In genomic region chr10:128805092-128806000, GRCm38 (mm10) we compare ENCODE assay signal across 8 mouse cellular contexts. TPM values are rescaled to one million over a fixed set of nuclear protein-coding genes. Genes with fewer than 3 reads are reported as not detected.
A peak's percentile ranks its signal among the peaks of the same experiment; 100 is the strongest.
DNase-seq lines count a peak whose midpoint lies in the region; ATAC-seq and TF ChIP-seq lines count a peak whose summit lies in the region.

No protein-coding gene starts in this region.

- no peaks in the 10 kb centered on the region for H3K9me3 ChIP-seq in embryonic facial prominence, embryonic 15.5 days (replicated peaks)
- no peaks in the 10 kb centered on the region for H3K9me3 ChIP-seq in kidney, embryonic 14.5 days (ENCODE audit: control insufficient read depth, low read length)

- peak overlapping the region; percentile 72 for H3K9ac ChIP-seq in embryonic facial prominence, embryonic 15.5 days
- peak overlapping the region; percentile 83 for H3K9ac ChIP-seq in kidney, embryonic 14.5 days (ENCODE audit: low read depth, low read length)

- peaks cover 4% of the 10 kb centered on the region; the same call in 1 of the 2 replicates for H3K4me1 ChIP-seq in bone marrow, adult 2 months (ENCODE audit: control insufficient read depth, insufficient read depth, low read length)
- H3K4me1 ChIP-seq in embryonic facial prominence, embryonic 15.5 days, result peaks cover 54% of the 10 kb centered on the region
- peaks cover 36% of the 10 kb centered on the region for H3K4me1 ChIP-seq in kidney, embryonic 14.5 days (ENCODE audit: control insufficient read depth, insufficient read depth, low read length)

- TF ChIP-seq CTCF in bone marrow, adult 2 months (IDR thresholded peaks at IDR 0.05; ENCODE audit: control insufficient read depth, insufficient read depth, low read length), result no peak

- peak overlapping the region; percentile 74 for H3K4me2 ChIP-seq in embryonic facial prominence, embryonic 15.5 days (replicated peaks)
- H3K4me2 ChIP-seq in kidney, embryonic 14.5 days (replicated peaks; ENCODE audit: low read depth, low read length), result peak overlapping the region; percentile 72

- H3K27me3 ChIP-seq in embryonic facial prominence, embryonic 15.5 days, result no peaks in the 10 kb centered on the region
- H3K27me3 ChIP-seq in kidney, embryonic 14.5 days (ENCODE audit: control insufficient read depth, insufficient read depth, low read length), result no peaks in the 10 kb centered on the region

- TF ChIP-seq POLR2A in bone marrow, adult 2 months (IDR thresholded peaks at IDR 0.05; ENCODE audit: borderline replicate concordance, control insufficient read depth, low read depth, low read length), result peak; percentile 65; the same call in 1 of the 2 replicates

- H3K27ac ChIP-seq in bone marrow, adult 2 months (ENCODE audit: control insufficient read depth, insufficient read depth, low read depth, low read length, poor library complexity), result peak overlapping the region; percentile 97
- peak overlapping the region; percentile 100 for H3K27ac ChIP-seq in embryonic facial prominence, embryonic 15.5 days (replicated peaks)
- peak overlapping the region; percentile 98 for H3K27ac ChIP-seq in kidney, embryonic 14.5 days (ENCODE audit: low read depth, low read length)

- peak; percentile 99 for DNase-seq in 416B (ENCODE audit: low read depth)
- DNase-seq in heart, adult 9 months (ENCODE audit: low spot score in 2 of 2), result peak; percentile 94 to 97
- peak; percentile 98 for DNase-seq in liver
- DNase-seq in spleen, postnatal 4 days (ENCODE audit: low spot score in 2 of 2), result peak; percentile 93 to 95

- peaks cover 31% of the 10 kb centered on the region for H3K36me3 ChIP-seq in embryonic facial prominence, embryonic 15.5 days
- peaks cover 23% of the 10 kb centered on the region; the same call in 1 of the 2 replicates for H3K36me3 ChIP-seq in kidney, embryonic 14.5 days (ENCODE audit: control insufficient read depth, insufficient read depth, low read length)

- under 1% methylated on average over 64 of the region's 70 CpGs for WGBS in bone marrow, adult 2 months
- under 1% methylated on average over 68 of the region's 70 CpGs for WGBS in embryonic facial prominence, embryonic 15.5 days
- WGBS in kidney, embryonic 14.5 days, result under 1% methylated on average over 69 of the region's 70 CpGs

- ATAC-seq in embryonic facial prominence, embryonic 15.5 days (ENCODE audit: insufficient number of reproducible peaks, low FRiP score, low TSS enrichment, low read depth), result peak; percentile 93
- ATAC-seq in kidney, embryonic 14.5 days (ENCODE audit: low FRiP score, low TSS enrichment), result peak; percentile 95
- peak; percentile 88 for ATAC-seq in monocyte, adult 5-6 weeks (replicated peaks; ENCODE audit: insufficient number of reproducible peaks, low FRiP score, low TSS enrichment, poor library complexity, severe bottlenecking)

- peak overlapping the region; percentile 96 for H3K4me3 ChIP-seq in bone marrow, adult 2 months (replicated peaks; ENCODE audit: control insufficient read depth, low read depth, low read length)
- peak overlapping the region; percentile 88 for H3K4me3 ChIP-seq in embryonic facial prominence, embryonic 15.5 days (replicated peaks)
- H3K4me3 ChIP-seq in kidney, embryonic 14.5 days (ENCODE audit: low read length), result peak overlapping the region; percentile 85

RNA-seq across cellular contexts. Expression of gene Tmem198b, which starts 1.2 kb away (rescaled TPM):
- 2.8 and 8.3 TPM in 2 replicates for polyA plus RNA-seq in bone marrow, adult 2 months (2011; ENCODE audit: insufficient read depth, insufficient read length, low replicate concordance, missing spikeins)
- polyA plus RNA-seq in embryonic facial prominence, embryonic 15.5 days (2015; fragmentation: Nextera tagmentation; extraction: Ambion mirVana), result 25.4 and 28.1 TPM in 2 replicates
- 14.6 and 15.9 TPM in 2 replicates for polyA plus RNA-seq in kidney, embryonic 14.5 days (2014; fragmentation: Nextera tagmentation; extraction: Ambion mirVana)
- 1.1 to 2.5 TPM (median 2.0 TPM) in 3 replicates for total RNA-seq in monocyte, adult 5-6 weeks (2017)

RNA-seq across cellular contexts. Expression of gene Dnajc14, which starts 1.5 kb away (rescaled TPM):
- polyA plus RNA-seq in bone marrow, adult 2 months (2011; ENCODE audit: insufficient read depth, insufficient read length, low replicate concordance, missing spikeins), result 12.2 and 20.7 TPM in 2 replicates
- polyA plus RNA-seq in embryonic facial prominence, embryonic 15.5 days (2015; fragmentation: Nextera tagmentation; extraction: Ambion mirVana), result 62.5 and 64.7 TPM in 2 replicates
- 25.8 and 36.9 TPM in 2 replicates for polyA plus RNA-seq in kidney, embryonic 14.5 days (2014; fragmentation: Nextera tagmentation; extraction: Ambion mirVana)
- 73.0 to 91.5 TPM (median 73.5 TPM) in 3 replicates for total RNA-seq in monocyte, adult 5-6 weeks (2017)

RNA-seq across cellular contexts. Expression of gene Sarnp, which starts 11.8 kb away (rescaled TPM):
- polyA plus RNA-seq in bone marrow, adult 2 months (2011; ENCODE audit: insufficient read depth, insufficient read length, low replicate concordance, missing spikeins), result 45.2 and 73.3 TPM in 2 replicates
- polyA plus RNA-seq in embryonic facial prominence, embryonic 15.5 days (2015; fragmentation: Nextera tagmentation; extraction: Ambion mirVana), result 194 and 196 TPM in 2 replicates
- 219 and 284 TPM in 2 replicates for polyA plus RNA-seq in kidney, embryonic 14.5 days (2014; fragmentation: Nextera tagmentation; extraction: Ambion mirVana)
- 151 to 244 TPM (median 182 TPM) in 3 replicates for total RNA-seq in monocyte, adult 5-6 weeks (2017)

RNA-seq across cellular contexts. Expression of gene Mmp19, which starts 14.6 kb away (rescaled TPM):
- polyA plus RNA-seq in bone marrow, adult 2 months (2011; ENCODE audit: insufficient read depth, insufficient read length, low replicate concordance, missing spikeins), result 2.4 and 5.1 TPM in 2 replicates
- polyA plus RNA-seq in embryonic facial prominence, embryonic 15.5 days (2015; fragmentation: Nextera tagmentation; extraction: Ambion mirVana), result 2.3 and 2.6 TPM in 2 replicates
- 0.24 and 0.60 TPM in 2 replicates for polyA plus RNA-seq in kidney, embryonic 14.5 days (2014; fragmentation: Nextera tagmentation; extraction: Ambion mirVana)
- total RNA-seq in monocyte, adult 5-6 weeks (2017), result 0.53 to 10.5 TPM (median 2.5 TPM) in 3 replicates

RNA-seq across cellular contexts. Expression of gene Ormdl2, which starts 16.1 kb away (rescaled TPM):
- polyA plus RNA-seq in bone marrow, adult 2 months (2011; ENCODE audit: insufficient read depth, insufficient read length, low replicate concordance, missing spikeins), result 24.9 and 25.4 TPM in 2 replicates
- polyA plus RNA-seq in embryonic facial prominence, embryonic 15.5 days (2015; fragmentation: Nextera tagmentation; extraction: Ambion mirVana), result 58.2 and 61.7 TPM in 2 replicates
- polyA plus RNA-seq in kidney, embryonic 14.5 days (2014; fragmentation: Nextera tagmentation; extraction: Ambion mirVana), result 86.6 and 106 TPM in 2 replicates
- total RNA-seq in monocyte, adult 5-6 weeks (2017), result 72.1 to 86.7 TPM (median 76.6 TPM) in 3 replicates

Comparison
In these comparisons a context has a peak if more than half of its experiments do, and no peak if none do; other contexts are left out.
1. Peak in every context shown above with its lines: DNase-seq, ATAC-seq, H3K4me3 ChIP-seq and H3K27ac ChIP-seq.